Mouse (Mus musculus): Measurements from ENCODE around the gene Cdkn1c.

- TF ChIP-seq CTCF (IDR thresholded peaks at IDR 0.05; ENCODE audit: low read depth) (no peak), EP300 (IDR thresholded peaks at IDR 0.05; ENCODE audit: low read depth) (no peak)
Measured at GRCm38 (mm10) chr7:143509566-143509965, 48.7 kb upstream of the Cdkn1c start.

All from liver, embryonic 14.5 days (tissue).